In genomic region chr17:56257181-56257894, GRCm38 (mm10) we compare ENCODE assay signal across 8 mouse cellular contexts. TPM values are rescaled to one million over a fixed set of nuclear protein-coding genes. Genes with fewer than 3 reads are reported as not detected.
DNase-seq lines count a peak whose midpoint lies in the region; ATAC-seq and TF ChIP-seq lines count a peak whose summit lies in the region.

No protein-coding gene starts in this region.

- H3K9ac ChIP-seq in lung, embryonic 14.5 days = peak overlapping the region; percentile 56
- H3K9ac ChIP-seq in heart, embryonic 14.5 days (ENCODE audit: low read length) = peak overlapping the region; percentile 81
- peak overlapping the region; percentile 62 for H3K9ac ChIP-seq in neural tube, embryonic 15.5 days (replicated peaks)

- H3K27me3 ChIP-seq in lung, embryonic 14.5 days (ENCODE audit: insufficient read depth, low read length) = no peaks in the 10 kb centered on the region
- H3K27me3 ChIP-seq in cerebellum, adult 2 months (ENCODE audit: control insufficient read depth, insufficient read depth, low read length) = no peaks in the 10 kb centered on the region
- no peaks in the 10 kb centered on the region for H3K27me3 ChIP-seq in heart, embryonic 14.5 days (ENCODE audit: control insufficient read depth, insufficient read depth, low read length)
- no peaks in the 10 kb centered on the region for H3K27me3 ChIP-seq in neural tube, embryonic 15.5 days (replicated peaks)

- WGBS in lung, embryonic 14.5 days = 9% methylated on average over 47 of the region's 58 CpGs
- 4% methylated on average over 54 of the region's 58 CpGs for WGBS in cerebellum, adult 2 months
- 11% methylated on average over 36 of the region's 58 CpGs for WGBS in heart, embryonic 14.5 days
- 12% methylated on average over 54 of the region's 58 CpGs for WGBS in neural tube, embryonic 15.5 days

- H3K36me3 ChIP-seq in lung, embryonic 14.5 days (ENCODE audit: insufficient read depth) = peaks cover 43% of the 10 kb centered on the region
- peaks cover 48% of the 10 kb centered on the region for H3K36me3 ChIP-seq in heart, embryonic 14.5 days (ENCODE audit: control insufficient read depth, insufficient read depth, low read length)
- peaks cover 34% of the 10 kb centered on the region for H3K36me3 ChIP-seq in neural tube, embryonic 15.5 days

- peak overlapping the region; percentile 64 for H3K4me3 ChIP-seq in lung, embryonic 14.5 days (ENCODE audit: low read depth, low read length)
- peak overlapping the region; percentile 43 for H3K4me3 ChIP-seq in cerebellum, adult 2 months (replicated peaks; ENCODE audit: insufficient read depth, low read depth, low read length)
- peak overlapping the region; percentile 63 for H3K4me3 ChIP-seq in heart, embryonic 14.5 days (ENCODE audit: control insufficient read depth in 1 of 2, insufficient read depth in 1 of 2, low read depth in 1 of 2, low read length in 2 of 2)
- peak overlapping the region; percentile 65 for H3K4me3 ChIP-seq in neural tube, embryonic 15.5 days (replicated peaks)

- ATAC-seq in lung, embryonic 14.5 days (ENCODE audit: insufficient read depth) = no peak
- no peak for ATAC-seq in heart, embryonic 14.5 days (ENCODE audit: insufficient number of reproducible peaks, insufficient read depth, low FRiP score, low read depth)
- 0 out of 2 replicates have a peak, but pooled peaks have one; percentile 1 for ATAC-seq in neural tube, embryonic 15.5 days (ENCODE audit: low FRiP score)

- peak overlapping the region; percentile 90 for H3K4me2 ChIP-seq in lung, embryonic 14.5 days
- peak overlapping the region; percentile 94 for H3K4me2 ChIP-seq in heart, embryonic 14.5 days (ENCODE audit: low read length)
- H3K4me2 ChIP-seq in neural tube, embryonic 15.5 days = peak overlapping the region; percentile 92

- no peak for DNase-seq in lung, embryonic 14.5 days
- DNase-seq in lung, postnatal 14 days = no peak
- peak in 1 of 2 experiments; percentile 56 for DNase-seq in cerebellum, adult 2 months
- DNase-seq in kidney, postnatal 36 days = peak; percentile 54 to 62
- DNase-seq in urinary bladder, postnatal 25 days (ENCODE audit: low spot score) = no peak
- DNase-seq in yolk sac, embryonic 10.5 days (ENCODE audit: low spot score) = no peak

- H3K4me1 ChIP-seq in lung, embryonic 14.5 days (ENCODE audit: insufficient read depth) = peaks cover 4% of the 10 kb centered on the region
- peaks cover 28% of the 10 kb centered on the region for H3K4me1 ChIP-seq in cerebellum, adult 2 months (ENCODE audit: control insufficient read depth, insufficient read depth, low read length)
- H3K4me1 ChIP-seq in heart, embryonic 14.5 days (ENCODE audit: control insufficient read depth in 2 of 2, insufficient read depth in 2 of 2, low read length in 2 of 2) = peaks cover 35 to 50% of the 10 kb centered on the region in 2 experiments
- H3K4me1 ChIP-seq in neural tube, embryonic 15.5 days = peaks cover 63% of the 10 kb centered on the region

- H3K27ac ChIP-seq in lung, embryonic 14.5 days (ENCODE audit: low read depth) = no peak overlapping the region
- no peak overlapping the region for H3K27ac ChIP-seq in cerebellum, adult 2 months (ENCODE audit: insufficient read depth, low read length)
- H3K27ac ChIP-seq in heart, embryonic 14.5 days (replicated peaks in 1 of 2; ENCODE audit: control insufficient read depth in 1 of 2, insufficient read depth in 1 of 2, low read depth in 2 of 2, low read length in 2 of 2) = peak overlapping the region; percentile 58 to 89; a peak in 3 of 4 replicates
- H3K27ac ChIP-seq in neural tube, embryonic 15.5 days (replicated peaks) = peak overlapping the region; percentile 88

- no peak for TF ChIP-seq CTCF in lung, embryonic 14.5 days (IDR thresholded peaks at IDR 0.05; ENCODE audit: low read depth)
- TF ChIP-seq CTCF in cerebellum, adult 2 months (IDR thresholded peaks at IDR 0.05; ENCODE audit: borderline replicate concordance, insufficient read depth, low read depth, low read length) = no peak

- TF ChIP-seq POLR2A in cerebellum, adult 2 months (IDR thresholded peaks at IDR 0.05; ENCODE audit: borderline replicate concordance, insufficient read depth, low read length) = no peak

- no peaks in the 10 kb centered on the region for H3K9me3 ChIP-seq in lung, embryonic 14.5 days (ENCODE audit: low read depth, low read length)
- H3K9me3 ChIP-seq in heart, embryonic 14.5 days (ENCODE audit: control insufficient read depth, low read length) = no peaks in the 10 kb centered on the region
- H3K9me3 ChIP-seq in neural tube, embryonic 15.5 days (replicated peaks) = no peaks in the 10 kb centered on the region

RNA-seq across cellular contexts. Expression of gene Fem1a, which starts 0.7 kb away (rescaled TPM):
- polyA plus RNA-seq in lung, embryonic 14.5 days (2014; fragmentation: Nextera tagmentation; extraction: Ambion mirVana) = 14.5 and 15.4 TPM in 2 replicates
- polyA plus RNA-seq in cerebellum, adult 2 months (2012; rRNA removed) = 19.9 and 21.8 TPM in 2 replicates
- 23.6 and 25.9 TPM in 2 replicates for polyA plus RNA-seq in heart, embryonic 14.5 days (2014; fragmentation: Nextera tagmentation; extraction: Ambion mirVana)
- 16.2 and 16.9 TPM in 2 replicates for polyA plus RNA-seq in neural tube, embryonic 15.5 days (2015; fragmentation: Nextera tagmentation; extraction: Ambion mirVana)

RNA-seq across cellular contexts. Expression of gene Ticam1, which starts 19.2 kb away (rescaled TPM):
- 4.5 and 4.9 TPM in 2 replicates for polyA plus RNA-seq in lung, embryonic 14.5 days (2014; fragmentation: Nextera tagmentation; extraction: Ambion mirVana)
- polyA plus RNA-seq in cerebellum, adult 2 months (2012; rRNA removed) = 4.5 and 4.7 TPM in 2 replicates
- 9.2 and 9.3 TPM in 2 replicates for polyA plus RNA-seq in heart, embryonic 14.5 days (2014; fragmentation: Nextera tagmentation; extraction: Ambion mirVana)
- 1.2 and 2.9 TPM in 2 replicates for polyA plus RNA-seq in neural tube, embryonic 15.5 days (2015; fragmentation: Nextera tagmentation; extraction: Ambion mirVana)

RNA-seq across cellular contexts. Expression of gene Plin3, which starts 35.3 kb away (rescaled TPM):
- polyA plus RNA-seq in lung, embryonic 14.5 days (2014; fragmentation: Nextera tagmentation; extraction: Ambion mirVana) = 69.7 and 71.0 TPM in 2 replicates
- polyA plus RNA-seq in cerebellum, adult 2 months (2012; rRNA removed) = 15.6 and 20.9 TPM in 2 replicates
- polyA plus RNA-seq in heart, embryonic 14.5 days (2014; fragmentation: Nextera tagmentation; extraction: Ambion mirVana) = 66.4 and 70.9 TPM in 2 replicates
- polyA plus RNA-seq in neural tube, embryonic 15.5 days (2015; fragmentation: Nextera tagmentation; extraction: Ambion mirVana) = 13.2 and 28.7 TPM in 2 replicates

RNA-seq across cellular contexts. Expression of gene Dpp9, which starts 38.6 kb away (rescaled TPM):
- polyA plus RNA-seq in lung, embryonic 14.5 days (2014; fragmentation: Nextera tagmentation; extraction: Ambion mirVana) = 37.9 and 41.3 TPM in 2 replicates
- polyA plus RNA-seq in cerebellum, adult 2 months (2012; rRNA removed) = 54.7 and 56.3 TPM in 2 replicates
- polyA plus RNA-seq in heart, embryonic 14.5 days (2014; fragmentation: Nextera tagmentation; extraction: Ambion mirVana) = 18.9 and 19.5 TPM in 2 replicates
- polyA plus RNA-seq in neural tube, embryonic 15.5 days (2015; fragmentation: Nextera tagmentation; extraction: Ambion mirVana) = 22.4 and 27.2 TPM in 2 replicates

RNA-seq across cellular contexts. Expression of gene Arrdc5, which starts 42.7 kb away (rescaled TPM):
- not detected in 2 replicates for polyA plus RNA-seq in lung, embryonic 14.5 days (2014; fragmentation: Nextera tagmentation; extraction: Ambion mirVana)
- not detected in 2 replicates for polyA plus RNA-seq in cerebellum, adult 2 months (2012; rRNA removed)
- not detected in 2 replicates for polyA plus RNA-seq in heart, embryonic 14.5 days (2014; fragmentation: Nextera tagmentation; extraction: Ambion mirVana)
- 0.34 TPM in 1 of 2 replicates, not detected in the other for polyA plus RNA-seq in neural tube, embryonic 15.5 days (2015; fragmentation: Nextera tagmentation; extraction: Ambion mirVana)

Comparison
In these comparisons a context has a peak if more than half of its experiments do, and no peak if none do; other contexts are left out.
1. DNase-seq: peak in kidney, postnatal 36 days (2 of 2); none in lung, embryonic 14.5 days (single experiment), lung, postnatal 14 days (single experiment), urinary bladder, postnatal 25 days (single experiment) and yolk sac, embryonic 10.5 days (single experiment).
2. H3K27ac ChIP-seq: peak in heart, embryonic 14.5 days (2 of 2) and neural tube, embryonic 15.5 days (single experiment); none in lung, embryonic 14.5 days (single experiment) and cerebellum, adult 2 months (single experiment).
3. Peak in every context shown above with its lines, with median percentiles within 50 percentile points of each other: H3K4me2 ChIP-seq, H3K4me3 ChIP-seq and H3K9ac ChIP-seq.